Mouse (Mus musculus) adrenal gland, adult 18-20 months (tissue): Measurements from ENCODE around the gene Spag17. TPM values are rescaled to one million over a fixed set of nuclear protein-coding genes. Genes with fewer than 3 reads are reported as not detected.
"Not testable (repeated sequence)": the region's sequence is repeated elsewhere in the genome, so short reads cannot be mapped to it uniquely, and the experiment has no call there.

ENCODE experiments used
- DNase-seq, 2 experiments: peaks; one replicate each; pipeline ENCODE4 v3.0.0; 2021 to 2022; ENCODE audit warnings: low spot score in 2 of 2
- long read RNA-seq, 2 experiments: library from polyadenylated mRNA; stranded (forward); transcript quantifications; one replicate each; pipeline ENCODE4 v2.0.0; 2021
- total RNA-seq, 2 experiments: library from RNA; stranded (reverse); gene quantifications; 1 replicate in 1 of 2; 2 replicates in 1 of 2; pipeline ENCODE4 v1.2.3; 2021

Gene Spag17
- not detected for total RNA-seq
- long read RNA-seq, experiment 1, result 0 reads
- long read RNA-seq, experiment 2, result 0 reads

DNA sequence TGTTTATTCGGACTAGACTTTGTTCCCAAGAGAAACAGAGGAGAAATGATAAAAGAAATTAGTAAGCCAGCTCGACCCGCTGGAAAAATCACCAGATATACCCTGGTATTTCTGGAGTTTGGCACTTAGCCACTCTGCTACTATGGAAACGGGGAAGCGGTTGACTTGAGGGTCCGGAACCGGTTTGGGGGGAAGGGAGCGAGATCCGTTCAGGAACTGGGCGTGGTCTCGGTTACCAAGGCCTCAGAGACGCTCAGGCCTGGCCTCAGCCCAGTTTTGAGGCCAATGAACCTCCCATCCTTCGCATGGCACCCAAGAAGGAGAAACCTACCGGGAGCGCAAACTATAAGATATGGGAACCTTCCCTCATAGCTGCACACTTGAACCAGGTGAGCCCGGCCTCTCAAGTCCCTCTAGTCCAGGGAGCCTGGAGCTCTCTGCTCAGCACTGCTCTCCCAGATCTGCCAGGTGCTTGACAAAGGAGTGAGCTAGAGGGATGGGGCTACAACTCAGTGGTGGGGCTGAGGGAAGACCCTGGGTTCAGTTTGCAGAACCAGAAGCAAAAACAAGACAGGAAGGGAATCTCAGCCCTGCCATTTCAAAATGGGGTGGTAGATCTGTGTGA, at the start of gene Spag17:
Spag17 (plus strand) TSS at position 220 of the 625 bp plus-strand sequence.
- no peak for DNase-seq

GRCm38 (mm10) chr3:99842333-99842732, 42.9 kb upstream of the Spag17 start:
- DNase-seq, result no peak

- DNase-seq, result no peak
Measured at GRCm38 (mm10) chr3:99842808-99843207, 42.4 kb upstream of the Spag17 start.

DNA sequence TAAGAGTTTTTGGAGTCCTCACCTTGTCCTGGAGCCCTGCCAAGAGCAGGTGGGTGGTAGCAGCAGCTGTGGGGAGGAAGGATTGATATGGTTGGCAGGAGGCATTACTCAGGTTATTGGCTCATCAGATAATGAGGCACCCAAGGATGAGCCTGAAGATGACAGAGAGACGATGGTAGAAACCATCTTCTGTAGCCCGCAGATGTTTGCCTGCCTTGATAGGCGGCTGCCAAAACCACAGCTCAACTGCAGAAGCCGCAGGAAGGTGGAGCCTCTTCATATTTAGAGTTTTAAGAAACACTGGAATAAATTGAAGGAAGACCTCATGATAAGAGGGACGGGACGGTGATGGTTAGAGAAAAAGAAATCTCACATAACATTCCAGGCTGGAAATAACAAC, 42.0 kb upstream of the Spag17 start:
- no peak for DNase-seq

GRCm38 (mm10) chr3:99850926-99851325, 34.3 kb upstream of the Spag17 start:
- no peak for DNase-seq

- no peak for DNase-seq
Measured at GRCm38 (mm10) chr3:99854595-99854994, 30.6 kb upstream of the Spag17 start.

DNA sequence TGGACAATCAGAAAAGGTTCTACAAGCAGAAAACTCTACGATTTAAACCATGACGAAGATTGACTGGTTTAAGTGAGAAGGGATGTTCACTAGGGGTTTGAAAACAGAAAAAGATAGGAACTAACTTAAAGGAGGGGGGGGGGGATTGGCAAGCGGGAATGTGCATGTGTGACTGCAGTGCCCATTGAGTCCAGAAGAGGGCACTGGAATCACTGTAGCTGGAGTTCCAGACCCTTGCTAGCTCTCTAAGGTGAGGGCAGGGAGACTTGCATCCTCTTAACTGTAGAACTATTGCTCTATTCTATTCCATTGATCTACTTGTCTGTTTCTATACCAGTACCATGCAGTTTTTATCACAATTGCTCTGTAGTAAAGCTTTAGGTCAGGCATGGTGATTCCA, 26.3 kb upstream of the Spag17 start:
- no peak for DNase-seq

DNA sequence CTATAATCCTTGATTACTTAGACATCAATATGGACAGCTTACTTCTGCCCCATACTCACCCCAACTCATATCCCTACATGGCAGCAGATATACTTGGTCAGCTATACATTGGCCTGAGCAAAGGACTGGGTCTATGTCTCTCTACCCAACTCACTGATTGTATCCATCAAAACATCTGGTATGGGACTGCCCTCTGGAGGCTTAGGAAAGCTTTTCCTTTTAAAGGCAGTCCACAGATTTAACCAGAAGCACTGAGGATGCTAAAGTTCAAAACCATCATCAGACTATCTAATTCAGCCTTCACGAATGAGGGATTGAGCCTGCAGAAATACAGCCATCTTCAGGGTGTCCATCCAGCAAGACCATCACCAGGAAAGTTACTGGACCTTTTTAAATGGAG, 20.5 kb upstream of the Spag17 start:
- no peak for DNase-seq

DNA sequence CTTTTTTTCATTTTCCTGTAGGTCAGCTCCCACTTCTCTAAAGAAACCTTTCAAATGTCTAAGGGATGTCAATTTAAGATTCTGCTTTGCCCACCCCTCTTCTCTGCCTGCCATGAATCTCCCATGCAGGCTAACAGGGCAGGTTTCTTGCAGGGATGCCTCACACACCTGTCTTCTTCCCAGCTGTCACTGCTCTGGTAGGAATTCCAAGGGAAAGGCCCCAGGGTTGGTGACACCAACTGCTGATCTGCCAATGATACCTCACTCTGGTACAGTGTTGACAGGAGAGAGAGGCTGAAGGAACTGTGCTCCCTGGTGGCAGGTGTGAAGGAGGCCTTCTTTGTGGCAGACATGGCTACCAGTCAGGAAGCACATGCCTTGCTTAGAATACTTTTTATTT, 10.1 kb upstream of the Spag17 start:
- no peak for DNase-seq

GRCm38 (mm10) chr3:99881498-99881897, 3.7 kb upstream of the Spag17 start:
- DNase-seq, result no peak

- no peak for DNase-seq
Measured at GRCm38 (mm10) chr3:99883988-99884564, 1.1 kb upstream of the Spag17 start.

DNA sequence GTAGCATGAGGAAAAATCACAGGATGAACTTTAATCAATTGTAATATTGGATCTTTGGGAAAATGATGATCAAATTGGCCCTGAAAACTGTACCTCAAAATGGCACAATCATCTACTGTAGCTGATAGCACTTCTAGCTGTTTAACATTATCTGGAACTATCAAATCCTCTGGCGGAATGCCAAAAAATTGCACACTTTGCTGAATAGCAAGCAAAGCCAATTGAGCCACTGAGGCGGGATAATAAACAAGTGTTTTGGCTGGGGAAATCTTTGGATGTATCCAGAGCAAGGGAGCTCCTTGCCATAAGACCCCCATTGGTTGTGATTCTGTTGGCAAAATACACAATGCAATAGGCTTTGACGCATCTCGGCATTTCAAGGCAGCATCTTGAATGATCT, 9.5 kb downstream of the Spag17 start:
- DNase-seq, result not testable (repeated sequence)

GRCm38 (mm10) chr3:99913809-99914439, 28.7 kb downstream of the Spag17 start:
- no peak for DNase-seq

- DNase-seq, result no peak
Measured at GRCm38 (mm10) chr3:99922944-99923343, 37.7 kb downstream of the Spag17 start.

- no peak for DNase-seq
Measured at GRCm38 (mm10) chr3:99930920-99931620, 45.9 kb downstream of the Spag17 start.

DNA sequence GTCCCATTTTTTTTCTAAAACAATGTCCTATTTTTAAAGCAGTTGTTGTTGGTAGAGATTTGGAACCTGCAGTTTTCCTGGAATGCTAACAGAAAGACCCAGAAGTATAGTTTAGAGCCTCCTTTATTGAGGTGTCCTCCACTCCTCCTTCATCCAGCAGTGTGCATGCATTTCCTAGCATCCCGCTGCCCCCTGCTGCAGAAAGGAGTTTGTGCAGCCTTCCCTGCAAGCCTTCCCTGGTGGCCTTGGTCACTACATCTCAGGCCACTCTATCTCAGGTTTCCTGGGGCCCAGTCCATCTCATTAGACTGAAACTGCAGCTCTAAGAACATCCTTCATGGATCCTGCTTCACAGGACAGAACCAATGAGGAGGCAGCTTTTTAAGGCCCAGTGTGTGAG, 51.0 kb downstream of the Spag17 start:
- peak in 1 of 2 experiments; percentile 5 for DNase-seq

- peak; percentile 31 to 34 for DNase-seq
Measured at GRCm38 (mm10) chr3:99938611-99939286, 53.5 kb downstream of the Spag17 start.

DNA sequence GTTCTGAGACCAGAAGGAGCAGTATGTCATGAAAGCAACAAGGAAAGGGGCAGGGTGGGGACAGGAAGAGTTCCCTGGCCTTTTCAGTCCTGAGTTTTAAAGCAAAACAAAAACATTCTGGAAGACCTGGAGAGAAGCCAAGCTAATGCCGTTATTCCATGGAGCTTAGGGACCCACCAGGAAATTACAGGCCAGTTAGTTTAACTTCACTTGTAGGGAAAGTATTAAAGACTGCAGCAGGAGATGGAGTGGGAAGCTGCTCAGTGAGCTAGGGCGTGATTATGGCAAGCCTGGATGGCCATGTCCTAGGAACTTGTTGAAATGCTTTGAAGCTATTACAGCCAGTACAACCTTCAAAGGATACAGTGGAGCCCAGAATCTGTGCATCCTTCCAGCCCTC, 60.0 kb downstream of the Spag17 start:
- DNase-seq, result no peak

DNA sequence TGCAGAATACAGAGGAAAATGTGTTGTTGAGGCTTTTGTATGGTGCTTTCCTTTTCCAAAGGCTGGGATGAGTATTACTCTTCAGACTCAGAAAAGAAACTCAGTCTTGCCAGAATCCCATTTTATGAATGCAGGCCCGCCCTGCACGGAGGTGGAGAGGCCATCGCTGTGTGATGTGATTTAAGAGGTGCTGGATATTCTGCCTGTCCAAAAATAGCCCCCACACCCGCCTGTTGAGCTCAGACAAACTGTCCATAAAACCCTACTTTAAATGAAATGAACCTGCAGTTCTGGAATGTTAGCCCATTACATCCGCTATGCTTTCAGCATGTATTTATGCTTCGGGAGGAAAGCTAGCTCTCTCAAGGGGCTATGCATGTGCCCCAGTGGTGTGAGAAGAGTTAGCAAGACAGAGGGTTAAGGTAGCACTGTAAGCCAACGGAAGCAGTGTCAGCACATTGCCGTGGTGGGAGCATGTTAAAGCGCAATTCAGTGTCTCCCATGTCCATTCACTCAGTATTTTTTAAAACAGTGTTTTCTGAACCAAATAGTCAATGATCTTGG, 68.9 kb downstream of the Spag17 start:
- DNase-seq, result no peak

DNA sequence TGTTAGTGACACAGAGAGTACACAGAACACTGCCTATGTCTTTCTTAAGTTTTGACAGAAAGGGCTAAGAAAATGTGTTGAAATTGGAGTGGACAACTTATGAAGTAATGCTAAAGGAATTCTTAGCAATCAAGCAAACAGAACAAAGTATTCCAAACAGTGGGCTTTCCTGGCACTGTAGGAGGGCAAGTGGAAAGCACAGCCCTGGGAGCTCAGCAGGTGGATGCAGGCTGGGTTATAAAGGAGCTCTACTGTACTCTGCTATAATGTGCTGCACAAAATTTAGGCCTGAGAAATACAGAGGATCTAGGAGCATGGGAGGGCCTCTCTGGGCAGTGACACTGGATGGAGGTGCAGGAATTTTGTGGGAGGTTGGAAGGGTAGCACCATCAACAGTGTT, 71.3 kb downstream of the Spag17 start:
- no peak for DNase-seq
